ENCODE assay signal across 8 mouse cellular contexts in genomic region chr11:44665741-44666531, GRCm38 (mm10). TPM values are rescaled to one million over a fixed set of nuclear protein-coding genes. Genes with fewer than 3 reads are reported as not detected.
DNase-seq lines count a peak whose midpoint lies in the region; ATAC-seq and TF ChIP-seq lines count a peak whose summit lies in the region.
"Had no signal": no experiment of that assay in that cellular context is flagged by ENCODE, and none has a peak within 500 bp of the region (broad histone marks: within the 10 kb centered on the region; RNA-seq: fewer than 3 reads in every experiment).

No protein-coding gene starts in this region.

- 52% methylated on average over 7 of the region's 7 CpGs for WGBS in kidney, adult 2 months
- 12% methylated on average over 7 of the region's 7 CpGs for WGBS in embryonic facial prominence, embryonic 12.5 days
- 28% methylated on average over 7 of the region's 7 CpGs for WGBS in hindbrain, embryonic 10.5 days
- WGBS in midbrain, embryonic 14.5 days: 39% methylated on average over 7 of the region's 7 CpGs

- no peaks in the 10 kb centered on the region; the same call in 1 of the 2 replicates for H3K27me3 ChIP-seq in kidney, adult 2 months (replicated peaks; ENCODE audit: control insufficient read depth, insufficient read depth, low read length)
- H3K27me3 ChIP-seq in embryonic facial prominence, embryonic 12.5 days: no peaks in the 10 kb centered on the region
- H3K27me3 ChIP-seq in hindbrain, embryonic 10.5 days (ENCODE audit: insufficient read depth, poor library complexity, severe bottlenecking): 0 out of 2 replicates have a peak, but pooled peaks cover 6% of the 10 kb centered on the region
- no peaks in the 10 kb centered on the region for H3K27me3 ChIP-seq in midbrain, embryonic 14.5 days (ENCODE audit: control insufficient read depth, insufficient read depth, low read length)
- H3K27me3 ChIP-seq: Patski had no signal

- peak; percentile 57; the same call in 1 of the 2 replicates for ATAC-seq in embryonic facial prominence, embryonic 12.5 days (ENCODE audit: insufficient number of reproducible peaks, insufficient read depth, low FRiP score, low TSS enrichment)
- ATAC-seq in midbrain, embryonic 14.5 days (ENCODE audit: low FRiP score, low TSS enrichment): no peak
- ATAC-seq in frontal cortex, adult (ENCODE audit: low TSS enrichment): no peak
- ATAC-seq: Patski had no signal

- no peak overlapping the region for H3K4me3 ChIP-seq in kidney, adult 2 months (ENCODE audit: insufficient read depth, low read depth, low read length)
- no peak overlapping the region for H3K4me3 ChIP-seq in embryonic facial prominence, embryonic 12.5 days
- peak overlapping the region; percentile 46 for H3K4me3 ChIP-seq in hindbrain, embryonic 10.5 days
- peak overlapping the region; percentile 22; the same call in 1 of the 2 replicates for H3K4me3 ChIP-seq in midbrain, embryonic 14.5 days (replicated peaks; ENCODE audit: low read depth, low read length)

- no peaks in the 10 kb centered on the region for H3K36me3 ChIP-seq in kidney, adult 2 months (ENCODE audit: control insufficient read depth, insufficient read depth, low read length)
- no peaks in the 10 kb centered on the region for H3K36me3 ChIP-seq in embryonic facial prominence, embryonic 12.5 days
- H3K36me3 ChIP-seq in hindbrain, embryonic 10.5 days: no peaks in the 10 kb centered on the region
- no peaks in the 10 kb centered on the region for H3K36me3 ChIP-seq in midbrain, embryonic 14.5 days (ENCODE audit: control insufficient read depth, insufficient read depth, low read length)

- no peak for TF ChIP-seq POLR2A in kidney, adult 2 months (IDR thresholded peaks at IDR 0.05; ENCODE audit: low read depth, low read length)

- no peak for DNase-seq in kidney, adult 2 months
- no peak for DNase-seq in kidney, adult 18-20 months
- peak; percentile 29 for DNase-seq in hindbrain, embryonic 10.5 days (ENCODE audit: low spot score)
- DNase-seq in midbrain, embryonic 14.5 days: no peak
- no peak for DNase-seq in cerebellum, postnatal 4 days (ENCODE audit: low spot score in 2 of 2)

- 0 out of 2 replicates have a peak overlapping the region, but pooled peaks have one; percentile 3 for H3K27ac ChIP-seq in kidney, adult 2 months (ENCODE audit: insufficient read depth, low read depth, low read length)
- H3K27ac ChIP-seq in embryonic facial prominence, embryonic 12.5 days: peak overlapping the region; percentile 77
- H3K27ac ChIP-seq in hindbrain, embryonic 10.5 days: peak overlapping the region; percentile 89
- H3K27ac ChIP-seq in midbrain, embryonic 14.5 days (replicated peaks; ENCODE audit: low read depth, low read length): 0 out of 2 replicates have a peak overlapping the region, but pooled peaks have one; percentile 54

- no peaks in the 10 kb centered on the region for H3K9me3 ChIP-seq in embryonic facial prominence, embryonic 12.5 days
- H3K9me3 ChIP-seq in hindbrain, embryonic 10.5 days: no peaks in the 10 kb centered on the region
- no peaks in the 10 kb centered on the region for H3K9me3 ChIP-seq in midbrain, embryonic 14.5 days (ENCODE audit: control insufficient read depth, low read length)

- peak overlapping the region; percentile 55 for H3K4me2 ChIP-seq in embryonic facial prominence, embryonic 12.5 days (replicated peaks)
- H3K4me2 ChIP-seq in midbrain, embryonic 14.5 days (ENCODE audit: low read length): peak overlapping the region; percentile 53

- no peak for TF ChIP-seq CTCF in kidney, adult 2 months (conservative IDR thresholded peaks at IDR 0.05; ENCODE audit: insufficient read depth, insufficient read length, low read depth, low read length)

- no peaks in the 10 kb centered on the region for H3K4me1 ChIP-seq in kidney, adult 2 months (ENCODE audit: control insufficient read depth, insufficient read depth, low read length)
- peaks cover 32% of the 10 kb centered on the region for H3K4me1 ChIP-seq in embryonic facial prominence, embryonic 12.5 days
- H3K4me1 ChIP-seq in hindbrain, embryonic 10.5 days (replicated peaks): peaks cover 57% of the 10 kb centered on the region
- H3K4me1 ChIP-seq in midbrain, embryonic 14.5 days (ENCODE audit: control insufficient read depth, insufficient read depth, low read length): peaks cover 36% of the 10 kb centered on the region

- no peak overlapping the region for H3K9ac ChIP-seq in embryonic facial prominence, embryonic 12.5 days
- peak overlapping the region; percentile 27; the same call in 1 of the 2 replicates for H3K9ac ChIP-seq in midbrain, embryonic 14.5 days (replicated peaks; ENCODE audit: low read length)

RNA-seq across cellular contexts. Expression of gene Ebf1, which starts 48.8 kb away (rescaled TPM):
- polyA plus RNA-seq in kidney, adult 2 months (2012; rRNA removed): 11.9 and 12.2 TPM in 2 replicates
- 66.2 and 76.0 TPM in 2 replicates for polyA plus RNA-seq in embryonic facial prominence, embryonic 12.5 days (2016; fragmentation: Nextera tagmentation; extraction: Ambion mirVana)
- polyA plus RNA-seq in hindbrain, embryonic 10.5 days (2016; fragmentation: Nextera tagmentation; extraction: Ambion mirVana): 60.1 and 77.9 TPM in 2 replicates
- 98.3 and 112 TPM in 2 replicates for polyA plus RNA-seq in midbrain, embryonic 14.5 days (2014; fragmentation: Nextera tagmentation; extraction: Ambion mirVana)

Comparison
In these comparisons a context has a peak if more than half of its experiments do, and no peak if none do; other contexts are left out.
1. H3K27ac ChIP-seq: peak in every context shown above with its lines; median percentile 89 in hindbrain, embryonic 10.5 days; 77 in embryonic facial prominence, embryonic 12.5 days; 54 in midbrain, embryonic 14.5 days; 3 in kidney, adult 2 months.
2. H3K4me3 ChIP-seq: peak in hindbrain, embryonic 10.5 days (single experiment) and midbrain, embryonic 14.5 days (single experiment); none in kidney, adult 2 months (single experiment) and embryonic facial prominence, embryonic 12.5 days (single experiment).